Mouse (Mus musculus): ENCODE data around the gene Defa21. TPM values are rescaled to one million over a fixed set of nuclear protein-coding genes. Genes with fewer than 3 reads are reported as not detected.

Gene Defa21
- polyA plus RNA-seq, 1 experiment from 2014 or later, result not detected

Other genes with a start within 250 kb of the Defa21 start
- not detected in 2 replicates for gene Defb33, start 132.9 kb upstream of the Defa21 start, polyA plus RNA-seq (2014; fragmentation: Nextera tagmentation; extraction: Ambion mirVana)
- not detected in 2 replicates for gene Gm15056, start 122.9 kb upstream of the Defa21 start, polyA plus RNA-seq (2014; fragmentation: Nextera tagmentation; extraction: Ambion mirVana)
- gene Gm6040, start 103.5 kb upstream of the Defa21 start, polyA plus RNA-seq (2014; fragmentation: Nextera tagmentation; extraction: Ambion mirVana), result not detected in 2 replicates
- not detected in 2 replicates for gene AY761185, start 80.8 kb upstream of the Defa21 start, polyA plus RNA-seq (2014; fragmentation: Nextera tagmentation; extraction: Ambion mirVana)
- not detected in 2 replicates for gene Defa23, start 29.5 kb downstream of the Defa21 start, polyA plus RNA-seq (2014; fragmentation: Nextera tagmentation; extraction: Ambion mirVana)
- gene Defa35, start 39.5 kb downstream of the Defa21 start, polyA plus RNA-seq (2014; fragmentation: Nextera tagmentation; extraction: Ambion mirVana), result not detected in 2 replicates
- not detected in 2 replicates for gene Defa25, start 58.9 kb downstream of the Defa21 start, polyA plus RNA-seq (2014; fragmentation: Nextera tagmentation; extraction: Ambion mirVana)
- gene Gm14851, start 70.5 kb downstream of the Defa21 start, polyA plus RNA-seq (2014; fragmentation: Nextera tagmentation; extraction: Ambion mirVana), result not detected in 2 replicates
- gene Defa30, start 109.1 kb downstream of the Defa21 start, polyA plus RNA-seq (2014; fragmentation: Nextera tagmentation; extraction: Ambion mirVana), result not detected in 2 replicates
- gene Defa22, start 136.7 kb downstream of the Defa21 start, polyA plus RNA-seq (2014; fragmentation: Nextera tagmentation; extraction: Ambion mirVana), result not detected in 2 replicates
- not detected in 2 replicates for gene Defa31, start 166.1 kb downstream of the Defa21 start, polyA plus RNA-seq (2014; fragmentation: Nextera tagmentation; extraction: Ambion mirVana)
- not detected in 2 replicates for gene Gm15293, start 176.0 kb downstream of the Defa21 start, polyA plus RNA-seq (2014; fragmentation: Nextera tagmentation; extraction: Ambion mirVana)
- gene Gm15292, start 224.2 kb downstream of the Defa21 start, polyA plus RNA-seq (2014; fragmentation: Nextera tagmentation; extraction: Ambion mirVana), result not detected in 2 replicates

Data from lung, embryonic 14.5 days (tissue).